Mouse (Mus musculus) heart, adult 18-20 months (tissue): ENCODE data around the gene Jak1. TPM values are rescaled to one million over a fixed set of nuclear protein-coding genes. Genes with fewer than 3 reads are reported as not detected.
"Not testable (repeated sequence)": the region's sequence is repeated elsewhere in the genome, so short reads cannot be mapped to it uniquely, and the experiment has no call there.

Source experiments
- DNase-seq, 2 experiments: peaks; one replicate each; pipeline ENCODE4 v3.0.0; 2021 to 2022; ENCODE audit warnings: mixed read lengths in 1 of 2
- total RNA-seq, 2 experiments: library from RNA; stranded (reverse); gene quantifications; 2 replicates each; pipeline ENCODE4 v1.2.3; 2021

Gene Jak1
- total RNA-seq, 2 experiments from 2014 or later: 91.2 to 102 TPM

DNA sequence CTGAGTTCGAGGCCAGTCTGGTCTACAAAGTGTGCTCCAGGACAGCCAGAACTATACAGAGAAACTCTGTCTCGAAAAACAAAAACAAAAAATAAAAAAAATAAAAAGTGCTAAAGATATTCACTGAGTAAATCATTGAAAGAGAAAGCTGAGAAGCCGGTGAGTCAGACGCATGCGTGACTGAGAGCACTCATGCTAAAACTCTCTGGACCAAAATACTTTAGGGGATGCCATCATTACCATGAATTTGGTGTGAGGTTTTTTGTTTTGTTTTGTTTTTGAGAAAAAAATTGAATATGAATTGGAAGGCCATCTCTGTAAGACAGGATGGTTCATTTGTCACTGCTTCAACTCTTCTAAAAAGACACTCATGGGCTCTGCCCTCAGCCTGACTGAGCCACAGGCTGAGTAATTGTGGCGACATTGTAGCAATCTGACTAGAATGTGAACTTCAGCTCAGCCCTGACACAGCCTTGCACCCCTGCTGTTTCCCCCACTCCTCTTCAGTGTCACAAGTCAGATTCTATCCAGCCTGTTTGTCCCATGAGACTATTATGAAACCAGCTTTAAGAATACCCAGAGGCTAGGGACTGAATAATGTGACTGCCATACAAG is 11.5 kb upstream of the Jak1 start:
- no peak for DNase-seq

DNA sequence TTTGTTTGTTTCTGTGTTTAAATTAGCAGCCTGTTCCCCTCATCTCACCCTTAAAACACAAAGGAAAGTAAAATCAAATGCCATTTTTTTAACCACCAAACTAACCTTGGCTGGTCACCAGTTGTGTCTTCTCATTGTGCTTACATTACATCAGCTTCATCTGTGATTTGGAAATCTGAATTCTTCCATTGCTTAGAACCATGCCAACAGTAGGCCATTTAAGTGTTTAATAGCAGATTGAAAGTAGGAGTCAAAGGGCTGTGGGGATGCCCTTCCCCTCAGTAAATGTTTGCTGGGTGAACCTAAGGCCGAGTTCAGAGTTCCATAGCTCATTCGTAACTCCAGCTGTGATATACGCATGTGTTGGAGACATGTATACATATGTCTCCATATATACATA is 10.8 kb upstream of the Jak1 start:
- DNase-seq: no peak

DNA sequence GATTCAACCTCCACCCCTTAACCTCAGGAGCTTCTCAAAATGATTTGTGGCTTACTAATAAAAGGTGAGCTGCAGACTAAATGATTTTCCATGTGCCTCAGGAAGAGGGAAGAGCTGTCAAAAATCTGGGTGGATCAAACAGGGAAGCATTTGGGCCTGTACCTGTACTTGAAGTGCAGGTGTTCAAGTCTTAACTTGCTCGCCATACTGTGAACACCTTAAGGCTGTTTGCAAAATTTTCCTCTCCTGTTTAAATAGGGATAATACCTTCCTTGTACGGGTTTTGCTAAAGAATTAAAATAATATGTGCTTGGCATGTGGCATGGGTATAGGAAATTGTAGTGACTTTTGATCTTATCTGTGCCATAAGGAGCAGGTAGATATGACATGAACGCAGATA is 5.7 kb upstream of the Jak1 start:
- DNase-seq: no peak

DNA sequence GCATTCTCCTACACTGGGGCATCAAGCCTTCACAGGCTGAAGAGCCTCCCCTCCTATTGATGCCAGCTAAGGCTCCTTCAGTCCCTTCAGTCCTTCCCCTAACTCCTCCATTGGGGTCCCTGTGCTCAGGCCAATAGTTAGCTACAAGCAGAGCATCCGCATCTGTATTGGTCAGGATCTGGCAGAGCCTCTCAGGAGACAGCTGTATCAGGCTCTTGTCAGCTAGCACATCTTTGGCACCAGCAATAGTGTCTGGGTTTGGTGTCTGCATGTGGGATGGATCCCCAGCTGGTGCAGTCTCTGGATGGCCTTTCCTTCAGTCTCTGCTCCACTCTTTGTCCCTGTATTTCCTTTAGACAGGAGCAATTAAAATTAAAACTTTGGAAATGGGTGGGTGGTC is 3.4 kb upstream of the Jak1 start:
- not testable (repeated sequence) for DNase-seq

DNA sequence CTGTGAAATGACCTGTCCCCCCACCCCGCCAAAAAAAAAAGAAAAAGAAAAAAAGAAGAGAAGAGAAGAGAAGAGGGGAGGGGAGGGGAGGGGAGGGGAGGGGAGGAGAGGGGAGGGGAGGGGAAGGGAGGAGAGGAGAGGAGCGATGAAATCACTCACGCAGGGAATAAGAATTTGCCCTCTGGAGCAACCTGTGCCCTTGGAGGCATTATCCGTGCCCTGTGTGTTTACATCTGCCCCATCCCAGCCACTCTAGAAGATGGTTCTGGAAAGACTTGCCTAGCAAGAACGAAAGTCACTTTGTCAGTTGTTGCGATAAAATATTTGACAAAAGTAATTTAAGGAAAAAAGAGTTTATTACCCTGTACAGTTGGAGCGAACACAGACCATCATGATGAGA is 441 bp upstream of the Jak1 start:
- DNase-seq: no peak

DNA sequence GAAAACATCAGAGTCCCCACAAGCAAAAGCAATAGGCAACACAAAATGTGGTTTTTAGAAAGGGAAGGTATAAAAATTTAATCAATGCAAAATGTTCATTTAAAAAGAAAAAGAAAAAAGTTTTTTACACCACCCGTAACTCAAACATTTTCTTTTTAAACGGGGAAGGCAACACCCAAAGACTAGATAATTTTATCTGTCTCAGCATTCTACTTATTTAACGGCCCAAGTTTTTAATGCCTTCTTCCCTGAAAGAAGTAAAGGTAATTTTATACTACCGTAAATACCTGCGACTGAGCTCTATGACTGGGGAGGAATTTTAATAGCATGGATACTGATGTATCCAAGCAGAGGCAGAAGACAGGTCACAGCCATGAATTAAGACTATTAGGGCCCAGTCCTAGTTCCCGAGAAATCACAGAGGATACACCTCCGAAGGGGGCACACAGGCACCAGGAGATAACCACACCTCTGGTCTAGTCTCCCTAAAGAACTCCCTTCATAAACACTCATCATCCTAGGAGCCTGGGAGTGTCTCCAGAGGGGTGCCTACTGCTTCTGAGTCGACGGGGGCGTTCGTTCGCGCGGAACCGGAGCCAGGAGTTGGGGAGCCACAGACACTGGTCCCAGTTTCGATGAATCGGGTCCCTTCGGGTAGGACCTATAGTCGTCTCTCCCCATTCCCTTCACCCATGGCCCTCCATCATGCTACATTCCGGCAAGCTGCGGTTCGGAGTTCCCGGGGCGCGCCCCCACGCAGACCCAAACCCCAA is 928 bp downstream of the Jak1 start:
- DNase-seq: peak in 1 of 2 experiments; percentile 55

DNA sequence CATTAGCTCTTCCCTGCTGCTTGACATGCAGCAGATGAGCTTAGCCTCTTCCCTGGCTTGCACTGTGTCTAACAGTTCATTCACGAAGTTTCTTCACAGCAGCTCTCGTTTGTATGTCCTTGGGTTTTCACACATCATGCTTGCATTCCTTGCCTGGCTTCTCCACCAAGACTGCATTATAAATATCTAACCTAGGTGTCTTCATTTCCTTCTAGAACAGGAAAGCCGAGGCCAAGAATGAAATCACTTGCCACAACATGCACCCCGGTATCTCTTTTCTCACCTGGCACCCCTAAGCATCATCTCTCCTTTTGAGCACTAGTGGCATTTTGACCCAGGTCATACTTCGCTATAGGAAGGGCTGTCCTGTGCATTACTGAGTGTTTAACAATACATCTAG is 3.5 kb downstream of the Jak1 start:
- no peak for DNase-seq

DNA sequence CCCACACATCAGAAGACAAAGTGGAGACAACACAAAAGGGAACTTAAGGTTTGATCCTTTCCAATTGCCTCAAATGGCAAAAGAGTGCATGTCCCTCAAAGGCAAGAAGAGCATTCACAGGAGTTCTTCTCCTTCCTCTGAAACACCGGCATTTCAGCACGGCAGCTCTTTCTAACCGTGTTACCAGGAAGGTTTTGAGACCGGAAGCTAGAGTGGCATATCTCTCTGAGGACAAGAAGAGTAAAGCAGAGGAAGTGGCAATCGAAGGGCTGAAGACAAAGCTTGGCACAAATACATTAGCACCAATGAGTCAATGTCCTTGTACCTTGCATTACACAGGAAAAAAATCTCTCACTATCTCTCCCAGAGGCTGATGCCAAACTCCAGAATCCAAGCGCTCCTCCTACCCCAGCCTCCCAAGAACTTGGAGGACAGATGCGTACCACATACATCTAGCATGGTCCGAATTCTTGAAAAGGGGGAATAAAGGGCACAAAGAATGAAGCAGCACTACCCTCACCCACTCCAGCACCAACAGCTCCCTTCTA is 4.3 kb downstream of the Jak1 start:
- DNase-seq: peak; percentile 13 to 29

DNA sequence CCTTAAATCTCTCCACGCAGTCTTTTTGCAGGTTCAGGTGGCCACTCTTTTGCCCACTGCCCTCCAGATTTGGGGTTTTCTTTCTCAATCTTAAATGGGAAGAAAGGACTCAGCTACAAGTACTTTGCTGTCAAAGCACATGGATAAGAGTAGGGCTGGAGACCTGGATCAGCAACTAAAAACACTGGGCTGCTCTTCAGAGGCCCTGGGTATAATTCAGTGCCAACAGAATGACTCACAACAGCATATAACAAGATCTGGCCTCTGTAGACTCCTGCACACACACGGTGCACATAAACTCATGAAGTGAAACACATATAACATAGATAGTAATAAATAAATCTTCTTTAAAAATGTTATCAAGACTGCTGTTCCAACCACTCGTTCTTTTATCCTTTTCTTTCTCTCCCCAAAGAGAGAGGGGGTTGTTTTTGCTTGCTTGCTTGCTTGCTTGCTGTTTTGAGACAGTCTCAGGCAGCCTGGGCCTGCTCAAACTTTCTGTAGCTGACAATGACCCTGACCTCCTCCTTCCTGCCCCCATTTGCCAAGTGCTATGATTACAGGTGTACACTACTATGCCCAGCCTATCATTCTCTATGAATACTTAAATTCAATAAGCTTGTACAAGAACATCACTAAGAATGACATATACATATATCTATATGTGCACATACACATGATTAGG is 8.4 kb downstream of the Jak1 start:
- peak in 1 of 2 experiments; percentile 21 for DNase-seq

DNA sequence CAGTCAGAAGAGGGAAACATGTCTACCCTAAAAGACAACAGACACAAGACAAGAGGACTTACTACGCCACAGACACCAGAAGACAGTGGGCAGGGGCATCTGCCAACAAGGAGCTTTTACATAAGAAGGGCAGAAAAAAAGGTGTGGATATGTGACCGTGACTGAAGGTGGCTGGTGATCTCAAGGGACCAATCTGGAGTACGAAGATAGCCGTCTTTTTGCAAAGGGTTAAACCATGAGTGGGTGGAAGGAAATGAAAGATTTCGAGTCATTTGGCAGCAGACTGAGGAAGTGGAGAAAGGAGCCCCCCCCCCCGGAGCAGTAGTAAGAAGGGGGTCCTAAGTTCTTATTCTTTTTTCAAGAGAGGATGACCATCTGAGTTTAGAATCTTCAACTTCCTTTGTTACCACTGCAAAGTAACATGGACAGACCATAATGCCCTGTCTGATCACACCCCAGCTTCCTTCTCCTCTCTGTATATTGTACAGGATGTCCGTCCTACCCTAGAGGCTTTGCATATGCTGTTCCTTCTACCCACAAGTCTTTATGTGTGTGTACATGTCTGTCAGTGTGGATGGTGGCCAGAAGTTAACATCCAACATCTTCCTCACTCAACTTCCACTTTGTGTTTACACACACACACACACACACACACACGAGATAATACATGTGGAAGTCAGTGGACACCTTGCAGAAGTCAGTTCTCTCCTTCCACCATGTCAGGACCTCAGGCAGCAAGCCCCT is 10.3 kb downstream of the Jak1 start:
- no peak for DNase-seq

DNA sequence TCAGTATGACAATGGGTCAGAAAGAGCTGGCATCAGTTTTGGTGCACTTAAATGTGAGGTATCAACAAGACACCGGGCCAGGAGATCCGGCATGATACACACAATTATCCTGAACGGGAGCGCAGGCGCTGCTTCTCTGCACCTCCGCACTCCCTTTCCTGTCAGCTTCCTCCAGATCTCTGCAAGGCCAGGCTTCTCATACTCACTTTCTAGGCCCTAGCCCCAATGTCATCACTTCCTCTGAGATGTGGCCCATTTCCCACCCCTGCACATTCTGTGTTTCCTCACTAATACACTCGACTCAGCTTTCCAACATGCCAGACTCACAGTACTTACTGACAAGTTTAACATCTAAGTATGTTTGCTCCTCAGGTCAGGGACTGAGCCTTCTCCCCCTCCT is 11.1 kb downstream of the Jak1 start:
- DNase-seq: peak in 1 of 2 experiments; percentile 61

DNA sequence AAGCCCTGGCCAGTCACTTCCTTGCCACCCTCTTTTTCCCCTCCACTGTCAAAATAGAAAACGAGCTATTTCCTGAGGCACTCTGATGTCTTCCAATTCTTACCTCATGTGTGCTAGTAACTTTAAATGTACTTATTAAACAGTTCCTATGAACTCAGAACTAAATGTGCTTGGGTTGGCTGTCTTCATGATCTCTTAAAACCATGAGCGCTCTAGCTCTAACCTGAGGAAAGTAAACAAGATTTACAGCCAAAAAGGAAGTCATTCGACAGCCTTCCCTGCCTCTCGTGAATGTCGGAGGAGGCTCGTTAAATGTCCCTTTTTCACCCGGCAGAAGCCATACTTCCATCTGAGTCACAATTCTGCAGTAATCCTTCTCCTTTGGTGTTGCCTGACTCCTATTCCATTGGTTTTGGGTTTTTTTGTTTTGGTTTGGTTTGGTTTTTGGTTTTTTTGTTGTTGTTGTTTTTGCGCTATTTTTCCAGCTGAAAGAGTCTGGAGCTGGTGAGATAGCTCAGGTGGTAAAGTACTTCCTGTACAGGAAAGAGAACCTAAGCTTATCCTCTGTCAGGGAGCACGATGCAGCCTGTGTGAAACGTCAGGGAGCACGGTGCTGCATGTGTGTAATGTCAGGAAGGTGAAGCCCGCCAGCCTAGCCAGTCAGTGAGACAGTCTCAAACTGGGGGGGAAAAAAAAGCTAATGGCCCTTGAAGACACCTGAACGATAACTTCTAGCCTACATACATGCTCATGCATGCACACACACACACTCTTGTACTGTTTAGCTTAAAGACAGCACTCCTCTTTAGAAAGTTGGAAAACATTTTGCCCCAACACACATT is 12.1 kb downstream of the Jak1 start:
- no peak for DNase-seq

DNA sequence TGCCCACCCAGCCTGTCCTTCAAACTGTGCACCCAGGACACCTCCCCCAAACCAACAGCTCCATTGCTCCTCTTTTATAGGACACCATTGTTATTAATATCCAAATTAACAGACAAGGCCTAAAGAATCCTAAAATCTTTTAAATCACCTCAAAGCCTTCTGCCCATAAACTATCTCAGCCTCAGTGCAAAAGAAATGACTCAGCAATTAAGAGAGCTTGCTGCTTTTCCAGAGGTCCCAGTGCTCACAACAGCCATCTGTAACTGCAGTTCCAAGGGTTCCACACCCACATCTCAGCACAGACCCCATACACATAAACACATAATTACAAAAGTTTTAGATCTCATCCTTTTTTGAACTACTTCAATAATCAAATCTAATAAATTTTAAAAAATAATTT is 13.1 kb downstream of the Jak1 start:
- no peak for DNase-seq

DNA sequence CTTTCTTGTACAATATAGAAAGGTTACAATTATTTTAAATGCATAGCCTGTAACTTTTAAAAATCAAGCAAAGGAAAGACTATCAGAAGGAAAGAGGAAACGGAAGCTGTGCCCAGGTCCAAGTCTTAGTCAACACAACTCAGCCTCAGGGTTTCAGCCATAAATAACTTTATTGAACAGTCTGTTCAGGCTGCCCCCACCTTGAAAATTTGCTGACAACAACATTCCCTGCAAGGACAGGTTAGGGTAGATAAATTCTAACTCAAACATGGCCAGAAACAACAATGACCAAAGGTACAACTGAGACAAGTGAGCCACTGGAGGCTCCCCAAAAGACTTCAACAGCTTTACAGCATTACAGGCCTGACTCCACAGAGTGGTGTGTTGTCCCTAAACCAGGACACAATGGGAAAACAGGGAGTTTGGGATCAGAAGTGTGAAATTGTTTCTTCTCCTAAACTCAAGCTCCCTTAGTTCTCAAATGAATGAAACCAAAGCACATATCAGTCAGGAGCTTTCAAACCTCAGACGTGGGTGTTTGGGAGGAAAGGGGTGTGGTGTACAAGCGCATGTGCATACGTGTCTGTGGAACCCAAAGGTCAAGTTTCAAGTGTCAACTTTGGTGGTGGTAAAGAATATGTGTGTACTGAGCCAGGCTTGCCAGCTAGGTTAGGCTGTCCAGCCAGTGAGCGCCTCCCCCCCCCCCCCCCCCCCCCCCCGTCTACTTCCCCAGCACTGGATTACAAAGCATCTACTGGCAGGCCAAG is 14.9 kb downstream of the Jak1 start:
- DNase-seq: no peak

DNA sequence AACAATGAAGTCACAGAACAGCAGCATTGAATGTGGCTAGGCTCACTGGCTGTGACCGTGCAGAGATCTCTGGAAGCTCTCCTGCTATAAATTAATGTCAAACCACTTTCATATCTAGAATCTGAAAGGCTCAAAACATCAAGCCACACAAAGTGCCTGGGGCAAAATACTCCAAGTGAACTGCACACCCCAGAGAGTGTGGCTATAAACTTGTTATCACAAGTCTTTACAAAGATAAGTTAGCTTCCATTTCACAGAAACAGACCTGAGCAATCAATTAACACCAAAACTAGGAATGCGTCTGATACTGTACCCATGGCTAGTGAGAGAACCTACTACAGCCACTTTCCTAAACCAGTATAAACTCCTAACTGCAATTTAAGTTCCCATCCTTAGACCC is 17.7 kb downstream of the Jak1 start:
- DNase-seq: no peak

DNA sequence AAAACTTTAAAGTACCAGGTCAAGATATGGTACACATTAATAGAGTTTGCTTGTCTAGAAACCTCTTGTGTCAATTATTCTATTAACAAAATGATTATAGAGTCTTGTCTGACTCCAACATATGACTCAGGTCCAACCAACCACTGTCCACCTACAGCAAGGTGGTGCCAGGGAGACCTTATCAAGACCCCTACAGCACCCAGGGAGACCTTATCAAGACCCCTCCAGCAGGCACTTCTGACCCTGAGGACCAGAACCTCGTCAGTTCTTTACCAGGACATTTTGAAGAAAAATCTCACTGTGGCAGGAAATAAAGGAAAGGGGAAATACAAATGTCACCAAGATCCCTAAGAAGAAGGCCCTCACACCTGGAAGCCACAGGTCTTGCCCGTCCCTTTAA is 18.5 kb downstream of the Jak1 start:
- DNase-seq: no peak

DNA sequence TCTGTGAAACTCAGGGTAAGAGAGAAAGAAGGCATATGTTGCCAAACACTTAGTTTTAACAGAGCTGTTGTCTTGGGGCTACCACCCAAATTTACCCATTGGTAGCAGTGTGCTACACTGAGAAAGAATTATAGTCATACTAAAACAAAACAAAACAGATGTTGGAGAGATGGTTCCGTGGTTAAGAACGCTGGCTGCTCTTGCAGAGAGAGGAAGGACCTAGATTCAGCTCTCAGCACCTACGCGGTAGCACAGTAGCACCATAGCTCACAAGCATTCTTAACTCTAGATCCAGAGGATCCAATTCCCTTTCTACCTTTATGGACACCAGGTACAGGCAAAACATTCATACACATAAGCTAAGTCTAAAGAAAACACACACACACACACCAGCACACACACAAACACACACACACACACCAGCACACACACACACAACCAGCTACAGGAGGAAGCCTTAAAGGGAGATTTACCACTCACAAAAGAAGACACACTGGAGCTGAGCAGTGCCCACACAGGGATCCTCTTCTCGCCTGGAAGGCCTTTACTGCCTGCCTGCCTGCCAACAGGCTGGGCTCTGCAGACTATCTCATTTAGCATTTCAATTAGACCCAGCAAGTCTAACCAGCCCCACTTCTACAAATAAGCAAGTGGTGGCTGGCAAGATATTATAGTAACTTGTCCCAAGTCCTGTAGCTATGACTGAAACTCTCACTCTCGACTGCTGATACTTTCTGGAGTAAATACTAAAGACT is 20.6 kb downstream of the Jak1 start:
- peak in 1 of 2 experiments; percentile 35 for DNase-seq

DNA sequence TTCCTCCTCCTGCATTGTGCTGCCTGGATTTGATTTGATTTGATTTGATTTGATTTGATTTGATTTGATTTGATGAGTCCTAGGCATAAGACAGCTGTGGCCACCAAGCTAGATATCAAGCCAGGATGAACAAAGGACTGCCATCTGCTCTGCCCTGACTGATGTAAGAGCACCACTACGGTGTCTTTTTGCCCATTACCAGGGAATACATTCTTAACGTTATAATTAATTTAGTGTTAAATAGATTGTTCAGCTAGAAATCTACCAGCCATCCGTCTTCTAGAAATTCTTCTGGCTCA is 24.3 kb downstream of the Jak1 start:
- no peak for DNase-seq

DNA sequence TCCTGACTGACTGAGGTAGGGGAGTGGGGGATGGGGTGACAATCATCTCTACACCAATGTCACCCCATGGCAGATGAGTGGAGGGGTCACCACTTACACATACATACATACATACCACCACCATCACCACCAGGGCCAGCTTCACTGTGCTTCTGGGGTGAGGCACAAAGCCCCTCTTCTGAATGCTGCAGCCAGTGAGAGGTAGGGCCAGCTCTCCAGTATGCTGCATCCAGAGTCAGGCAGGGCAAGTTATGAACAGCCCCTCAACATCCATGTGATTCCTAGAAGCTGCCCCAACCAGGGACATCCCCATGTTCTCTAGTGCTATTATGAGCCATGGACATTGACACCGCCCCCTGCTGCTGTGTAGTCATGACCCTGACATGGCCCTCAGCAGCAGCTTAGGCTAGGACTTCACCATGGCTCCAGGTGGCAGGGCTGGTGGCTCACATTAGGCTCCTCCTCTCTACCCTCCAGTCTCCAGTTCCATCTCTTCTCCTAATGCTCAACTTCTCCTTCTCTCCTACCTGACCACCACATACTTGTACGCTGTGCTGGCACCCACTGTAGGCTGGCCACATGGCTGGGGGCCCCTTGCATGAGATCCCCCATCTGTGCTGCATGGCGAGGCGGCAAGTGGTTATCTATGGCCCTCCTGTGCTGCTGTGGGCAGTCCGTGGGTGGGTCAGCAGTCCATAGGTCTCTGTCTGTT is 24.8 kb downstream of the Jak1 start:
- no peak for DNase-seq
